Mouse (Mus musculus): ENCODE data around the gene Rnf26.
A peak's percentile ranks its signal among the peaks of the same experiment; 100 is the strongest.

Gene Rnf26

GRCm38 (mm10) chr9:44087761-44088455, 25.4 kb downstream of the Rnf26 start:
- DNase-seq = no peak

GRCm38 (mm10) chr9:44086960-44087359, 26.4 kb downstream of the Rnf26 start:
- DNase-seq = no peak

- DNase-seq = no peak
Observed at GRCm38 (mm10) chr9:44085741-44086665, 27.3 kb downstream of the Rnf26 start.

- DNase-seq = no peak
Observed at GRCm38 (mm10) chr9:44085276-44085675, 28.0 kb downstream of the Rnf26 start.

- peak; percentile 95 for DNase-seq
Observed at GRCm38 (mm10) chr9:44084659-44085229, 28.6 kb downstream of the Rnf26 start.

- no peak for DNase-seq
Observed at GRCm38 (mm10) chr9:44084236-44084635, 29.1 kb downstream of the Rnf26 start.

GRCm38 (mm10) chr9:44083392-44084121, 29.8 kb downstream of the Rnf26 start:
- DNase-seq = no peak

GRCm38 (mm10) chr9:44082266-44082665, 31.1 kb downstream of the Rnf26 start:
- no peak for DNase-seq

- no peak for DNase-seq
Observed at GRCm38 (mm10) chr9:44081581-44081980, 31.7 kb downstream of the Rnf26 start.

GRCm38 (mm10) chr9:44080953-44081352, 32.4 kb downstream of the Rnf26 start:
- DNase-seq = no peak

GRCm38 (mm10) chr9:44079997-44080780, 33.1 kb downstream of the Rnf26 start:
- no peak for DNase-seq

GRCm38 (mm10) chr9:44078955-44079756, 34.2 kb downstream of the Rnf26 start:
- DNase-seq = peak; percentile 27

GRCm38 (mm10) chr9:44078136-44078797, 35.0 kb downstream of the Rnf26 start:
- DNase-seq = no peak

GRCm38 (mm10) chr9:44077266-44077910, 35.9 kb downstream of the Rnf26 start:
- no peak for DNase-seq

GRCm38 (mm10) chr9:44076764-44077120, 36.6 kb downstream of the Rnf26 start:
- DNase-seq = peak; percentile 54

GRCm38 (mm10) chr9:44075996-44076763, 37.1 kb downstream of the Rnf26 start:
- no peak for DNase-seq

GRCm38 (mm10) chr9:44075276-44075995, 37.9 kb downstream of the Rnf26 start:
- DNase-seq = no peak
